Mouse (Mus musculus): ENCODE measurements around the gene Rpgrip1l.

Rpgrip1l gene

DNA sequence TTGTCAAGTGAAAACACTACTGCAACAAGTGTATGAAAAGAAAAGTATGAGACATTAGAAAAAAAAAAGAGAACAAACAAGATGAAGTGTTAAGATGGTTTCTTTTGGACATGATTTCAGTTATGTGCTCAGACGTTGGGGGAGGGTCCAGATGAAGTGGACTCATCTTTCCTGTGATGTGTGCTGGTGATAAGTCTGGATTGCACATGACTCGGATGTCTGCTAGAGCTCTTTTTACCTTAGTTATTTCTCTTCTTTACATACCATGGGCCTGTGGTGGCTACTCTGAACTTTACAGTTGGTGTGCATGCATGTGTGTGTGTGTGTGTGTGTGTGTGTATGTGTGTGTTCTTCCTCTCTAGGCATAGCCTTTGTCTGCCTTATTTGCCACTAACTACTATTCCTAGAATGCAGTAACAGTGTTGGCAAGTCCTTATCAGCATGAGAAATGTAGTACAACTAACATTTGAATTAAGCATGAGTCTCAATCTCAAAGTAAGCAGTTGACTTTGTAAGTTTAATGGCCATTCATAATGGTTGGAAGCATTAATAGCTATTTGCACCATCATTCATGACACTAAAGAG, 43.6 kb downstream of the Rpgrip1l start:
- DNase-seq, result no peak

DNA sequence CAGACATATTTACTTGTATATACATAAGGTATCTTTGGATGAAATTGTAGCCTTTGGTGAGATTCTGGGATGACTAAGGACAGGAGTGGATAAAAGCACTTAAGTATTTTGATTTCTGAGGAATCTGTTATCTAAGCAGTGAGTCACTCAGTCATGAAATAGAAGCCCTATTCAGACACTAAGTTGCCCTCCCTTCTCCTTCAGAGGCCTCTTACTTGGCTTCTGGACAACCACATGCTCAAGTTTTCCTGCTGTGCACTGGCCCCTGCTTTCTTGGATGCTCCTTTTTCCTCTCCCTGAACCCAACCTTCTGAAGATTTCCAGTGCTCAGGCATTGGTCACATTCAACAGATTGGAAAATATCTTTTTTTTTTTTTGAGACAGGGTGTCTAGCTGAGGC, 48.5 kb downstream of the Rpgrip1l start:
- DNase-seq, result no peak

DNA sequence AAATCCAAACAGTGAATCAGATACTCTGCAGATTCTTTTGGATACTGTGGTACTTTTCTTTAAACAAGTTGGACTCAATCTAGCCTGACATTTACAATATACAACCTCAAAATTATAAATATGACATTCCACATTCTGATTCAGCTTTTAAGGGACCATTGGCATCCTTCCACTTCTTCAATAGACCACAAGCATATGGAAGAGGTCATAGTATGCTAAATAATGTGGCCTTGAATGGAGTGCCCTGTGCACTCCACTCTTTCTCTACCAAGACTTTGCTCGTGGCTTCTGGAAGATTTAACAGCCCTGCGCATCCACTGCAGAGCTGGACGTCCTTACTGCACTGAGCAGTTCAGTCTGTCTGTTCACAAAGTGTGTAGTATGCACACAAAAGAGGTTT, 49.1 kb downstream of the Rpgrip1l start:
- no peak for DNase-seq

DNA sequence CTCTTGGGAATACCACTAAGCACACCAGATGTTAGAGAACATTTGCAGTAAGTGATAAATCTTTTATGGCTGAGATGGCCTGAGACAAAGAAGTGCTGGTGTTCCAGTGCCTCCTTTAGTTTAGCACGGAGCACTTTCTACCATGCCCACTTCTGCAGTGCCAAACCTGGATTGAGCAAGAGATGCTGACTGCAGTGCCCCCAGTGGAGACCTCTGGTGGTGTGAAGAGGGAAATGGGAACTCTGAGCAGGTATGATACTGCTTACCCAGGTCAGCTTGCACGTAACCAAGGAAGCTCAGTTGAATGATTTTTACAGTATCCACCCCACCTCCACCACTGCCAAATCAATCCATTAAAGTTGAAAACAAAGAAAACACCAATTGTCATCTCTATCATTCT, 51.5 kb downstream of the Rpgrip1l start:
- DNase-seq, result no peak

DNA sequence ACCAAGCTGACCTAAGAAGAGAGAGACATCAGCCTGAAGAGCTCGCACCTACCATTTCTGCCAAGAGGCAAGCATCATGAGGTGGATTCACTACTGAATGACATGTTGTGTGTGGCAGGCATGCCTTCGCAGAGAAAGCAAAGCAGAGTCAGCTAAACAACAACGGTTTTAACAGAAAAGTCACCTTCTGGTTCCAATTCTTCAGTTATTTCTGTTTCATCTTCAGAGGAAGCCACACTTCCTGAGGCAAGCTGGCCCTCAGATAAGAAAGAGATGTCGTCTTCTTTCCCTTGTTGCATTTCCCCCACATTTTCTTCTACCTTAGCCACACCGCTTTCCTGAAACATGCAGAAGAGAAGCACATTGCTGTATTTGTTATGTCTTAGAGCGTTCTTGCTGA, 62.1 kb downstream of the Rpgrip1l start:
- no peak for DNase-seq

DNA sequence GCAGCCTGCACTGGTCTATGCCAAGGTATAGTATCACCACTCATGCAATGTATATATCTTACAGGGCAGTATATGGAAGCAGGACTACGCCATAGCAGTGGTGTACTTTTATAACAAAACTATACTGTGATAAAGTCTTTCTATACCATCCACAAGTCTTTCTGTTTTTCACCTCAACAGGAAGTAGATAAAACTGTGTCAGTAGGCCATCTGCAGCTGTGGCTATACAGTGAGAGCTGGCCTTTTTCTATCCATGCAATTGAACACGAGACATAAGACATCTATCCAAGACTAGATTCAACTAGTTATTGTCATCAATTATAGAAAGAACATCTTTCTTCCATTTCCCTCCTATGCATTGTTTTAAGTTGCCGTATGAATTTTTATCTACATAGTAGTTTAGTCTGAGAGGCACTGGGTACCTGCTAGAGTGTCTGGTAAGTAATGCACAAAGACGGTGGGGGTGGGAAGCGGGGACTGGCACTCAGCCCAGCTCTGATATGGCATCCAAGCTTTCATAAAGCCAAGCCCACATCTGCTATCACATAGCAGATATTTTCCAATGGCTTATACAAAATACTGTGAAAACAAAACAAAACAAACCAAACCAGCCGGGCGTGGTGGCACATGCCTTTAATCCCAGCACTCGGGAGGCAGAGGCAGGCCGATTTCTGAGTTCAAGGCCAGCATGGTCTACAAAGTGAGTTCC, 63.1 kb downstream of the Rpgrip1l start:
- DNase-seq, result no peak

DNA sequence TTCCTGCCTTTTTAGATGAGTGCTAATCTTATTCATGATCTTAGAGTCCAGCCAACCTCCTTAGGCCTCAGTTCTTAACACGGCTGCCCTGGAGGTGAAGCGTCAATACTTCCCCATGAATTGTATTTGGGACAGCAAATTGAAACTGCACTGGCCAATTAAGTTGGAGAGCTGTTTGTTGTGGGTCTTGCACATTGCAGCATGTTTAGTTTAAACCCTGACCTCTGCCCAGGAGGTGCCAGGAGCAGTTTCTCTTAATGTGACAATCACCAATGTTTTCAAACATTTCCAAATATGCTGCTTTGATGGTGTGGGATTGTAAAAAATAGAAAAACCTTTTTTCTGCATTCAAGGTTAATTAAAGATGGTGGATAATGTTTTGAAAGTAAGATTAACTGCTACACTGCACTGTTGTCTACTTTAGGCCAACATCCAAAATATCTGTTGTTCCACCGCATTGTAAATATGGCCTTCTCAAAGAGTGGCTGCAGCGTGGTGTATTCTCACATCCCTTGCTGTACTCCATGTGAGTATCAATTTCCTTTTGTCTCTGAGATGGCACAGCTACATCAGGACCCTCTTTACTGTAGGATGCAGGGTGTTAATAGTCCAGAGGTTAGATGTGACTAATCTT, 67.1 kb downstream of the Rpgrip1l start:
- no peak for DNase-seq

DNA sequence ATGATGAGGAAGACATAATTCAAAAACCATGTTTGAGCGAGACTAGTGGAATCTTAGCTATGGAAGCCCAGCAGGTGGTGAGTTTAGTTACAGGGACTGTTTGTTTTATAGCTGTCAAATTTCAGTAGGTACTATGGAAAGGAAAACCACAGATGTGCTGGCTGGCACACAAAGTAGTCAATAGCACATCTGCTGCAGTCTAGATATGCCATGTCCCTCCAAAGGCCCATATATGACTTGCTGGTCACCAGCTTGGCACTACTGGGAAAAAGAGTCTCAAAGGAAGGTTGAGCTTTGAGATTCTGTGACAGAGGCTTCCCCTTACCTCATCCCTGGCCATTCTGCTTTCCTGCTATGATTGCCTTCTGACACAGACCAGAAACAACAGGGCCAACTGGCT, 70.3 kb downstream of the Rpgrip1l start:
- DNase-seq, result no peak

DNA sequence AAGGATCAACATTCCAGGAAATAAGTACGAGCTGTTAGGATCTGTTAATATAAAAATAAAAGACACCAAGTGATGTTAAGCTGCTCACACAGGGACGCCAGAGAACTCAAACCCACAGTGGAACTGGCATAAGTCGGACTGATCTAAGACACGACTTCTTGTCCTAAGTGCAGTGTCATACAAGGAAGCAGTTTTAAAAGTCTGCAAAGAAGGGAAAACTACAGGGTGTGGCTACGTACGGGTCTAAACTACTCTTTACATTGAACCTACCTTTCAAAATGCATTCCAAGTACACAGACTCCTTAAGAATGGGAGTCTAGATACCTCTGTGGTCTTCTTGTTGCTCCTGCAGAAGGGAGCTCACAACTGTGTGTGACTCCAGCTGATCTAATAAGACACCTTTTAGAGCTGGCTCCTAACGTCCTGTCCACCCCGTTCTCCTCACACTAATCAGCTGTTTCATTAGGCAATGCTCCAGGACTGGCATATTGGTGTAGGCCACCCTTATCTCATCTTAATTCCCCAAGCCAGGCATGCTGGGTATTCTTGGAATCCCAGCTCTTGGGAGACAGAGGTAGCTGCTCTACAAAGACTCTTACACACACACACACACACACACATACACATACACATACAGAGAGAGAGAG, 71.1 kb downstream of the Rpgrip1l start:
- no peak for DNase-seq

DNA sequence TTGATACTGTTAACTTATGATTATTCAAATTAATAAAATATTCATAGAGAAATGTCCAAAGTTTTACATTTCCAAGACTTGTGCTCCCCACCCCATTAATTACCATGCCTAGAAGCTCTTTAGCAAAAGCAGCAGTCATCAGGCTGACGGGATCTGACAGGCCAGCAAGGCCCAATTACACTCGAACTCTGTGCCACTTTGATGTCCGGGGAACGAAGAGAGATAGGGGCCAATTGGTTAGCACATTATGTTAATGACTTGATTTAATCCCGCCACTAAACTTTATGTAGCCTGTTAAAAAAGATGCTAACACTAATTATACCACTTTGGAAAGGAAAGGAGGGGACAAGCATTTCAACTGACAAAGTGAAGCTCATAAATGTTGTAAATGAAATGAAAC, 71.7 kb downstream of the Rpgrip1l start:
- no peak for DNase-seq

DNA sequence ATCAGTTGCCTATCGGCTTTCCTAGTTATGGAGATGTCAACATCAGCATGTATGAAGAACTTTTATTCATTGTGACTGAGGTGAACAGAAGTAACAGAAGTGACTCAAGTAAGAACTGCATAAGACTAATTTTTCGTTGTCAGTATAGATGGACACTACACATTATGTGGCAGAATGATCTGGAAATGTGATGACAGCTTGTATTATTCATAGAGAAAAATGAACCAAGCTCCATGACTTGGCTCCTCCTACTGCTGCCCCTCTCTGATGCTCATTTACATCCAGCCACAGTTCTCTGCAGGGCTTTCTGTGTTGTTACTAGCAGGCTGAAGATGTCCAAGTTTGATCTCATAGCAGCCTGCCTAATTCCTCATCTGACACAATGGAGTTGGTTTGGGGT, 75.9 kb downstream of the Rpgrip1l start:
- DNase-seq, result no peak

DNA sequence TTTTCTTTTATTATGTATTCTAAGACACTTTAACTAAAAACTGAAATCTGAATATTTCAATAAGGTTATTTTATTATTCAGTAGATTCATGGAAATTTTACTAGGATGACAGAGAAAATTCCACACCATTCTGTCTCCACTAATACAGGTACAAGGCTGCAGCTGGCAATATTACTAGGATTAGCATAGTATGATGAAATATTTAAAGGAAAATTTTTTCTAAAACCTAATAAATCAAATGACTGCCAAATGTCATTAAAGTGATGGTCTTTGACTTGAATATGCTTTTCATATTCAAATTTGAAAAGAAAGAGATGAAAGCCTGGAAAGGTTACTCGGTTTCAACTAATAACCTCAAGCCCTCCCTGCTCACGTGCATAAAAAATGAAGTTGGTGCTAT, 79.0 kb downstream of the Rpgrip1l start:
- DNase-seq, result no peak

DNA sequence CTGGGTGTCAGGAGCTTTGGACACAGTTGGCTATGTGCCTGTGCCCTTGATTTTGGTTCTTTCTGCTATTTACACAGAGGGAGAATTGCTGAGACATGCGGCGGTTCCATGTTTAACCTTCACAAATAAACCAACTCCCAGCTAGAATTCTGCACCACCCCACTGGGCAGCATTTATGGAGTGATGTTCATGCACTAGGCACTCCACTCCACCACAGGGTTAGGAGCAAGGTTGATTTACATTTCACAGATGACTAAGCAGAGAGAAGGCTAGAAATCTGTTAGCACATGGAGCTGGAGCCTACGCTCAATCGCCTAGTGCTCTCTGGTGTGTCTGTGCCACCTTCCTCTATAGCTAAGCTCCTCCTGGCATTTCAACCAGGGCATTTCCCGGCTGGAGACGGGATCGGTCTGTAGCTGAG, 85.6 kb downstream of the Rpgrip1l start:
- no peak for DNase-seq

DNA sequence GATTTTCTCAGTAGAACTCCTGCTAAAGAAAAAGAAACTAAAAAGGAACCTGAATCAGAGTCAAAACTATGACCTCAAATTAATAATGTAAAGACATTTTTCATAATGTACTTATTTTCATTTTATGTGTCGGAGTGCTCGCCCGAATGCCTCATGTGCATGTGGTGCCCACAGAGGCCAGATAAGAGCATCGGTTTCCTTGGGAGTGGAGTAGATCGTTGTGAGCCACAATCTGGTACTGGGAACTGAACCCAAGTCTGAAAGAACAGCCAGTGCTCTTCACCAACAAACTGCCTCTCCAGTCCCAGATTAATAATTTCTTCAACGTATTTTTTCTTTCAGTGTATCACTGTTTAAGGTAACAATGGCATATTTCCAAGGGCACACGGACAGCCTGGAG, 88.8 kb downstream of the Rpgrip1l start:
- DNase-seq, result no peak

DNA sequence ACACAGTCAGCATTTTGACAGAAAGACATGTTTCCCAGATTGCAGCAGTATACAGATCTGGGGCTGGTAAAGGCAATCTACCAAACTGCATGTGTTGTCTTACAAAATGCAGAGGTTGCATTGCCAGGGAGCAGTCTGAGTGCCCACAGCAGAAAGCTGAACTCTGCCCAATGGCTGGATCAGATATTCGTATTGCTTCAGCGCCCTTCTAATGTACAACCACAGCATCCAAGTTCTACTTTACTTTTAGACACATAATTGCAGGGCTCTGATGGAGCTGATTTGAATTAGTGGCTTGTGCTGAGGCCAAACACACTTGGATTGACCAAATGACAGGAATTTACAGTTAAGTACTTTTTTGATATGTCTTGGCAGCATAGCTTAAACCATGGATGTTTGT, 91.2 kb downstream of the Rpgrip1l start:
- no peak for DNase-seq

DNA sequence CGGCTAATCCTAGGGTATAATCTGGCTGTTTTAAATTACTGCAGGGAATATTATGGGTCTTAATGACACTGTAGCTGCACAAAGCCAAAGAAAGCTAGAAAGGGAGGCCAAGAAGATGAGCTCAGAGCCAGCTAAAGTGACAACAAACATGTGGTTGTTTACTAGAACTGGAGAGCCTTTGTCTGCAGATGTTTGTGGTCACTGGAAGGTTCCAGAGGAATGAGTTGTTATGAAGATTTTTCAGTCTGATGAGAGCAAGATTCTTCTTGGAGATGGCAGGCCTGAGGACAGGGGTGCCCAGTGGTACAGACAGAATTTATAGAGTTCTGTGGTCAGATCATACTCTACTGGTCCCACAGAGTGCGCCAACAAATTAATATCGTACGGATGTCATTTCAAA, 94.8 kb downstream of the Rpgrip1l start:
- no peak for DNase-seq

DNA sequence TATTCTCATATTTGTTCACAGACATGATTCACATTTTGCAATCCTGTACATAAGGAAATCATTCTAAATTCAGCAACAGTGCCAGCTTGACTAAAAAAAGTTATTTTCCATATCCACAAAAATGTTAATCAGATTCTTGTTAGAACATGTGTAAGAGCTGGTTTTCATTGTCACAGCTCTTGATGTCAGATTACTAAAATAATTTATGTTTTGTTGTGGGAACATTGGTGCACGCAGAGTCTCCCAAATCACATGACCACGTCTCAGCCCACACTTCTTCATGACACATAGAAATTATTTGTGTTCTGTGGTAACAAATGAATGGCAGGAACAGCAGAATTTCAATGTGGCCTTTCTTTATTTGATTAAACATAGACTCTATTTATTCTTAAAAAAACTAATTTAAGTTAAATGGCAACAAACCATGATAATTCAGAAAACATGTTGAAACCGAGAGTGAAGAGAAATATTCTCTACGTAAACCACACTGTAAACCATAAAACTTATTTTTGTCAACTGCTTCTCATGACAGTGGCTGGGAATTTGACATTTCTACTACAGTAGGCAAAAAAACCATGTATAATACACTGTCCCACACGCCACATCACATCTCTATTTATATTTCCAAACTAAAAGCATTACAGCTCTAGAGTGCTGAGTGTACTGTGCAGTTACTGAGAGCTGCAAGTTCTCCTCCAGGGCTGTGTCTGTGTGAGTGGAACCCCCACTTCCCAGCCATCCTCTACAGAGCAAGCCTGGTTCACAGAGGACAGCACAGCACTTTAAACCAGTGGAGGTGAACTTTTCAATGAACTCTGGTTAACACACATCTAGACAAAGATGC, 95.8 kb downstream of the Rpgrip1l start:
- DNase-seq, result no peak

DNA sequence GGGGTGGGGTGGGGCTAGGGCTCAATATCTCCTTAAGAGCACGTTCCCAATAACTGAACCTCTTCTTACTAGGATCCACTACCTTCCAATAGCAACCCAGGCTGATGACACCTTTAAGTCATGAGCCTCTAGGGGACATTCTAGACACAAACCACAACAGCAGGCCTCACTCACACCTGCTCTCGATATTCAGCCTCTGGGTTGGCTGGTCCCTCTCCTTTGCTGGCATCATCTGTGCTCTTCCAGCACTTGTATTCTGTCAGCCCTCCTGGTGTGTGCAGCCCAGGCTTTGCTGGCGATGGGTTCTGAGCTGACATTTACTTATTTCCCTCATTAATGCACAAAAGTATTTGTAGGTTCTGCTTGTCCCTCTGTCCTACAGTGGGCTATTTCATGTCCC, 98.8 kb downstream of the Rpgrip1l start:
- no peak for DNase-seq

DNA sequence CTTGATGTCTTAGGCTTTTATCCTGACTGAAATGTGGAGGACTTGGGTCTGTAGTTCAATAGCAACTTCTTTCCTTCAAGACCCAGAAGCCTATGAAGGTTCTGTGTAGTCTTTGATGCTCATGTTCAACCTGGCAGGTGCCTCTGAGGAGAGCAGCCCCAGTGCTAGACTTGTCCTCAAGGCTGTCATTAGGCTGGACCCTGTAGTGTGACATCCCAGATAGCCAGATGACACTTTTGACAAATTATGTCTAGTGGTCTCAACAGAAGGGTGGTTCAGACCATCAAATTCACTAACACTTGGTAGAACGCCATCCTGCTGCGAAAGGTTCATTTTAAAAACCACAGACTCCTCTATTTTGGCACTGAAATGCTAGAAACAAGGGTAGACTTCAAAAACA, 100.1 kb downstream of the Rpgrip1l start:
- DNase-seq, result no peak

DNA sequence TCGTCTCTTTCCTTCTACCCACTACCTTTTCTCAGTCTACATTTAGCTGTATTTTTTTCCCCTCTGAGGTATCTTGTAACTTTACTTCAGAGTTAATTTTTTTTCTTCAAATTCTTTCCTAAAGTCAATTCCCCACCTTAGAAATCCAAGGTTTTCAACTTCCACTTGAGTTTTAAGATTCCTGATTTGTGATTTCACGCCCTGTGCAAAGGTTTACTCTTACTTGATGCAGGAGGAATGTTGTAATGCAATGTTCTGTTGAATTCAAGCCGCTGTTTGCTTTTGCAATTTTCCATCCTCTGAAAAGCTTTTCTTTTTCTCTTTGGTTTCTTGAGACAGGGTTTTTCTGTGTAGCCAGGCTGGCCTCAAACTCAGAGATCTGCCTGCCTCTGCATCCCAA, 103.4 kb downstream of the Rpgrip1l start:
- DNase-seq, result no peak

DNA sequence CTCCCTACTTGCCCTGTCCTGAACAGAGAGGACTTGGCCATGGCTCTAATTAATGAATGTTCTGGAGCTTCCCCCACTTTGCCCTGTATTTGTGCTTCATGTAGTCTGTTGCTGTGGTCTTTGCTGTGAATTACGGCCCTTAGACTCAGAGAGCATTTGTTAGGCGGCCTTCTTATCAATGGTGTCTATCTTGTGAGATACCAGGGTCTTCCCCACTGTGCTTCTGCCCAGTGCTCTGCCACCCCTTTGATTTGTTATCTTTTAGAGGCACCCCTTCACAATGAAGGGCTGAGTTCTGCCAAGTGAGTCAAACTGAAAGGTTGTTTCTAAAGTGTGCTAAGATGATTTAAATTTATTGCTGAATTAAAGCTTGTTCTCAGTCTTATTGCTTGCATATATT, 105.4 kb downstream of the Rpgrip1l start:
- no peak for DNase-seq

DNA sequence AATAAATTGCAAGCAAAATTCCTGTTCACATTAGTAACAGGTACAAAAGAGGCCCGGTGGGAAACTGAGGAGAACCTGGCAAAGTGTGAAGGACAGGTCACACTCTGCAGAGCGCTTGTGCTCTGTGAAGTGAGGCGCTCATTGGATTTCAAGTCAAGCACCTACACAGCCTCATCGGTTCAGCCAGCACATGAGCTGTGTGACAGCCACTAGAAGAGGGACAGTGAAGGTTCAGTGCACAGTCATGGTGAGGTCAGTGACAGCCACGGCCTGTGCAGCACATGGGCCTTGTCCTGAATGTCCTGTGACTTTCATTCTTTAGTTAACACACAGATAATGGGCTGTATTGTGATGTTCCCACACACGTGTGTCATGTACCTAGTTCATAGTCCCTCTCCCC, 107.2 kb downstream of the Rpgrip1l start:
- DNase-seq, result no peak

DNA sequence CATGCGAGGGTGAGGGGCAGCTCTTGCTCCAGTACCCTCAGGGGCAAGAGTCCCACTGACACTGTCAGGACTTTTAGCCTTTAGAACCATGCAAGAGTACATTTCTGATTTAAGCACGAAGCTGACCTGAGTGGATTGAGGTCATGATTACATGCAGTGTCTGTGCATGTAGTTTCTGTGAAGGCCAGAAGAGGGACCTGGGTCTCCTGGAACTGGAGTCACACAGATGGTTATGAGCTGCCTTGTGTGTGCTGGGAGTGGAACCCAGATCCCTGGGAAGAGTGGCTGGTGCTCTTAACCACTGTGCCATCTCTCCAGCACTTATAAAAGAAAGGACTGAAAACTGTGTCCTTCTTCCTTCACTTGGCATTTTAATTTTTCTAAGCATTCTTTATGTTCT, 111.9 kb downstream of the Rpgrip1l start:
- no peak for DNase-seq

All from kidney, postnatal 4 days (tissue).